Mouse (Mus musculus) liver, postnatal 0 days (tissue): ENCODE results near the gene Tmem231.

Experiments
- CTCF ChIP-seq: sonication (generic); IDR thresholded peaks from 2 replicates; pipeline ENCODE4 v1.5.1; 2016; ENCODE audit warnings: antibody characterized with exemption, low read depth
- EP300 ChIP-seq: IDR thresholded peaks from 2 replicates; pipeline ENCODE4 v1.6.1; 2016; ENCODE audit warnings: antibody characterized with exemption, low read depth, mild to moderate bottlenecking

DNA sequence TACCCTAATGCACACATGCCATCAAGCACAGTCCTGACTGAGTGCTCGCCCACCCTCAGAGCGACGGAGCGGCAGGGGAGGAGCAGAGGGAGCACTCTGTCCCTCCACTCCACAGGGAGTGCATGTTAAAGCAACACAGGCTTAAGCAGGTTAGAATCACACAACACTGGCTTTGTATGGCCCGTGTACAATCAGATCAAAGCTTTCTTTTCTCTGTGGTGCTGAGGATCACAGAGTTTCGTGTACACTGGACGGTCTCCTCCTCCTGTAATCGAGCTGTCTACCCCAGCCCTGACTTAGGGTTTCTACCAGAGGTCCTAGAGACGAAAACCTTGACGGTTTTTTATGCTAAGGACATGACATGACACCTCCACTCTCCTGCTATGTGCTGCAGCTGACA lies 34.9 kb upstream of the Tmem231 start:
- no peak for TF ChIP-seq CTCF
- no peak for TF ChIP-seq EP300
